Mouse (Mus musculus) neural tube, embryonic 13.5 days (tissue): ENCODE results near the gene Ptk7. TPM values are rescaled to one million over a fixed set of nuclear protein-coding genes. Genes with fewer than 3 reads are reported as not detected.

Source experiments
- ATAC-seq: fragments of 200-750 bp; cut with Nextera tagmentation; 2 replicates; pipeline ENCODE4 v1.8.0; 2017; ENCODE audit warnings: low read depth, mild to moderate bottlenecking, moderate TSS enrichment, moderate library complexity
- H3K27ac ChIP-seq: fragments of 300-500 bp; sonication (generic); replicated peaks from 2 replicates; pipeline ENCODE4 v1.5.1; 2015; ENCODE audit warnings: moderate library complexity, mild to moderate bottlenecking, inconsistent platforms
- H3K27me3 ChIP-seq: fragments of 300-500 bp; sonication (generic); 2 replicates; pipeline ENCODE4 v1.6.1; 2015; ENCODE audit warnings: mild to moderate bottlenecking, inconsistent platforms
- H3K36me3 ChIP-seq: fragments of 300-500 bp; sonication (generic); 2 replicates; pipeline ENCODE4 v1.6.1; 2015; ENCODE audit warnings: mild to moderate bottlenecking, inconsistent platforms
- H3K4me1 ChIP-seq: fragments of 300-500 bp; sonication (generic); replicated peaks from 2 replicates; pipeline ENCODE4 v1.6.1; 2015; ENCODE audit warnings: inconsistent platforms
- H3K4me2 ChIP-seq: fragments of 300-500 bp; sonication (generic); 2 replicates; pipeline ENCODE4 v1.6.1; 2015; ENCODE audit warnings: inconsistent platforms, mild to moderate bottlenecking, moderate library complexity
- H3K4me3 ChIP-seq: fragments of 300-500 bp; sonication (generic); 2 replicates; pipeline ENCODE4 v1.5.1; 2015; ENCODE audit warnings: mild to moderate bottlenecking, inconsistent platforms
- H3K9ac ChIP-seq: fragments of 300-500 bp; sonication (generic); 2 replicates; pipeline ENCODE4 v1.6.1; 2015; ENCODE audit warnings: moderate library complexity, mild to moderate bottlenecking, inconsistent platforms
- H3K9me3 ChIP-seq: fragments of 300-500 bp; sonication (generic); 2 replicates; pipeline ENCODE4 v1.6.1; 2016; ENCODE audit warnings: inconsistent platforms
- WGBS: fragments of 180-500 bp; shearing (Covaris S2); methylation state at CpG from one replicate; pipeline ENCODE4 v1.1.7; 2015; 5-methylcytosine and 5-hydroxymethylcytosine counted together
- polyA plus RNA-seq: library from polyadenylated mRNA; unstranded; fragments of >200 nt; fragmentation: Nextera tagmentation; extraction: Ambion mirVana; gene quantifications from 2 replicates; pipeline ENCODE4 v1.2.1, GENCODE M21; 2015

The Ptk7 gene
- polyA plus RNA-seq, 1 experiment from 2014 or later: 38.7 TPM

DNA sequence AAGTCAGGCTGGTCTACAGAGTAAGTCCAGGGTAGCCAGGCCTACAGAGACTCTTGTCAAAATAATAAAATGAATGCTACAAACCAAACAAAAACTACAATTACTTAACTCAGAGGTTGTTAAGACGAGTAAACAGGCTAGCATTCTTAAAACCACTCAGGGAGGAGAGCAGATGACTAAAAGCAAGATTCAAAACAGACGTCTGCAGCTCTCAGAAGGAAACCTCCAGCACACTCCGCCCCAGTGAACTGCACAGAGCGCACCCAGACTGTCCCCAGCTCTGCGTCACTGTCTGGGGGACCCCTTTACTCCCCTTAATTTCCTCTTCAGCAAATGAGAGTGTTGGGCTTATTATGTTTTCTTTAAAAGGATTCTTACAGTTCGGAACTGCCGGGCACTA lies 77.2 kb downstream of the Ptk7 start:
- ATAC-seq: no peak
- Histone ChIP-seq H3K27me3 (peaks cover 9% of the 10 kb centered on the region; the same call in 1 of the 2 replicates), H3K27ac (peak overlapping the region; percentile 29; the same call in 1 of the 2 replicates), H3K9me3 (no peaks in the 10 kb centered on the region), H3K4me1 (peaks cover 44% of the 10 kb centered on the region), H3K36me3 (peaks cover 50% of the 10 kb centered on the region), H3K4me3 (peak overlapping the region; percentile 98; the same call in 1 of the 2 replicates), H3K4me2 (peak overlapping the region; percentile 94), H3K9ac (peak overlapping the region; percentile 49)
- WGBS: 84% methylated on average over 7 of the region's 7 CpGs

GRCm38 (mm10) chr17:46551369-46551768 lies 77.9 kb downstream of the Ptk7 start:
- H3K27ac ChIP-seq: no peak overlapping the region
- H3K27me3 ChIP-seq: peaks cover 12% of the 10 kb centered on the region
- no peaks in the 10 kb centered on the region for H3K9me3 ChIP-seq
- peaks cover 45% of the 10 kb centered on the region for H3K4me1 ChIP-seq
- H3K4me3 ChIP-seq: no peak overlapping the region
- ATAC-seq: no peak
- H3K36me3 ChIP-seq: peaks cover 50% of the 10 kb centered on the region
- no peak overlapping the region for H3K9ac ChIP-seq
- H3K4me2 ChIP-seq: no peak overlapping the region
- WGBS: 92% methylated on average over 6 of the region's 6 CpGs

DNA sequence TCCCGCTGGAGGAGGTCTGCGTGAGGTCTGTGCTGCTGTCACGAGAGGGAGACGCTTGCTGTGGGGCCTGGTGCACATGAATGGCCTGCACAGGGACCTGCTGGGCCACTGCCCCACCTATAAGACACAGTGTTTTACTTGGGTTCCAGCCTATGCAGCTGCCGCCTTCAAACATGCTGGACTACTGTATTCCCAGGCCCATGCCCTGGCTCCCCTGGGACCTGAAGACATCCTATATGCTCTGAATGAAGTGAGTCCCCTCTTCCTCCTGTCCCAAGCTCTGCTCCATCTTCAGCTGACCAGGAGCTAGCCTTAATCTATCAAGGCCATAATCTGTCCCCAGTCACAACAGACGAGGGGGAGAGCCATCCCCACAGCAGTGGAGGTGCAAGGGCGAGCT lies 78.4 kb downstream of the Ptk7 start:
- Histone ChIP-seq H3K4me3 (no peak overlapping the region), H3K4me2 (no peak overlapping the region), H3K9me3 (no peaks in the 10 kb centered on the region), H3K9ac (no peak overlapping the region), H3K4me1 (peaks cover 47% of the 10 kb centered on the region), H3K27ac (no peak overlapping the region), H3K27me3 (peaks cover 12% of the 10 kb centered on the region), H3K36me3 (peaks cover 50% of the 10 kb centered on the region)
- 83% methylated on average over 7 of the region's 7 CpGs for WGBS
- ATAC-seq: no peak

DNA sequence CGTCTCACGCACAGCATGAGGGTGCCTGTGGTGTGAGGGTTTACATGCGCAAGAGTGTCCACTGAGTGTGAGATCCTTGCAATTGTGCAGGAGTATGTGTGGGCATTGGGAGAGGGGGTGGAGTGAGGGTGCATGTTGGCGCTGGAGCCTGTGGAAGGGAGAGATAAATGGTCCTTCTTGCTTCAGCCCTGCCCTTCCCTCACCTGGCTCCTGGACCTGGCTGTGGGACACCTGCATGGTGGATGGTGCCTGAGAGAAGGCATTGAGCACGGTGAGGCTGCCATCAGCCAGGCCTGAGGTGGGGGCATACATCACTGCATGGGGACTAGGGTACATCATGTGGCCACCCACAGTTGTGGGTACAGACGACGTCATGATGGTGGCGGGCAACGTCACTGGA lies 79.7 kb downstream of the Ptk7 start:
- Histone ChIP-seq H3K9ac (no peak overlapping the region), H3K4me1 (peaks cover 57% of the 10 kb centered on the region), H3K27ac (no peak overlapping the region), H3K9me3 (no peaks in the 10 kb centered on the region), H3K4me2 (no peak overlapping the region), H3K36me3 (peaks cover 50% of the 10 kb centered on the region), H3K4me3 (no peak overlapping the region), H3K27me3 (peaks cover 12% of the 10 kb centered on the region)
- 88% methylated on average over 9 of the region's 9 CpGs for WGBS
- no peak for ATAC-seq

DNA sequence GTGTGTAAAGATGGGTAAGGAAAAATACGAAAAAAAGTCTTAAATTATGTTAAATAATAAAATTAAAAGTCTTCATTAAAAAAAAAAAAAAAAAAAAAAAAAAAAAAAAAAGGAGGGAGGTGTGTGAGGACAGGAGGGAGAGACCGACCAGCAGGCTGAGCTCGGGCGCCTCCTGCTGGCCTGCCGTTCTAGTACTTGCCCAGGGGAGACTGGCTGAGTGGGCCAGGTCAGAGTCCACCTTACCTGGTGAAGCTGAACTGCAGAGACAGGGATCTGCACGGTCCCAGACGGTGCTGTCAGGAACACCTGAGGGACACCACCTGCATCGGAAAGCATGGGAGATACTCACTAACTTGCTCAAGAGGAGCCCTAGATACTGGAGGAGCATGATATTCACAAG lies 80.1 kb downstream of the Ptk7 start:
- Histone ChIP-seq H3K9me3 (no peaks in the 10 kb centered on the region), H3K4me2 (no peak overlapping the region), H3K36me3 (peaks cover 50% of the 10 kb centered on the region), H3K4me1 (peaks cover 52% of the 10 kb centered on the region), H3K27ac (no peak overlapping the region), H3K9ac (no peak overlapping the region), H3K27me3 (peaks cover 12% of the 10 kb centered on the region), H3K4me3 (no peak overlapping the region)
- no peak for ATAC-seq
- WGBS: 25% methylated on average over 8 of the region's 8 CpGs

DNA sequence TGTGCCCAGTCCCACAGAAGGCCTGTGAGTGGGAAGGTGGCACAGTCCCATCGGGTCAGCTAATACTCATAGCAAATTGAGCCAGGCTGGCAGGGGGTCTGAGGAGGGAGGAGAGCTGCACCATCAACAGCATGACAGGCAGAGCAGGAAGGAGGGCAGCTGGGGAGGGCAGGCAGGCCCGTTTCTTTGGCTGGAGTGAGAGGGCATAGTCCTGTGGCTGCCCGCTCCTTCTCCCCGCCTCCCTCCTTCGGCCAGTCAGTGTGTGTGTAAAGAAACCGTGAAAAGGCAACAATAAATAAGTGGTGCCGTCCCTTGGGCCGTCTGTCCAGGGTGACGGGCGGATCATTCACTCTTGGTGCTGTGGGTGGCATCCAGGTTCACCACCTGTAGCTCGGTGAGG lies 80.6 kb downstream of the Ptk7 start:
- Histone ChIP-seq H3K9ac (no peak overlapping the region), H3K27ac (no peak overlapping the region), H3K4me1 (peaks cover 48% of the 10 kb centered on the region), H3K4me3 (no peak overlapping the region), H3K27me3 (peaks cover 12% of the 10 kb centered on the region), H3K36me3 (peaks cover 50% of the 10 kb centered on the region), H3K4me2 (no peak overlapping the region), H3K9me3 (no peaks in the 10 kb centered on the region)
- 45% methylated on average over 11 of the region's 11 CpGs for WGBS
- no peak for ATAC-seq

GRCm38 (mm10) chr17:46547923-46548322 lies 81.4 kb downstream of the Ptk7 start:
- H3K9ac ChIP-seq: no peak overlapping the region
- H3K9me3 ChIP-seq: no peaks in the 10 kb centered on the region
- H3K4me1 ChIP-seq: peaks cover 39% of the 10 kb centered on the region
- 22% methylated on average over 3 of the region's 3 CpGs for WGBS
- no peak overlapping the region for H3K4me3 ChIP-seq
- ATAC-seq: no peak
- H3K27me3 ChIP-seq: peaks cover 12% of the 10 kb centered on the region
- H3K4me2 ChIP-seq: no peak overlapping the region
- peaks cover 56% of the 10 kb centered on the region for H3K36me3 ChIP-seq
- no peak overlapping the region for H3K27ac ChIP-seq

DNA sequence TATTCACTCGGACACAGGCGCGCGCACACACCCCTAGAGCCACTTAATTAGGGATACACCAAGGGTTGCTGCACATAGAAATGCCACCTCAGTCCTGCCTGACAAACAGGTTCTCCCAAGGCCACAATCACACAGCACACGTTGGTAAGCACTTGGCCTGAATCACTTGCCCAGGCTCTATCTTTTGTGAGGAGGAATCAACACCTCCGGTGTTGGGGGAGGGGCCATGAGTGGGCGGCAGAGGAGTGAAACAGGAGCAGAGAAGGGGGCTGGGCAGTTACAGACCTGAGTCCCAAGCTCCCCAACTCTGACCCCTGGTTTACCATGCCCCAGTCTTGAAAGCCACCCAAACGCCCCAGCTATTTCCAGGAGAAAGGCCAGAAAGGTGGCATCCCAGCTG lies 82.3 kb downstream of the Ptk7 start:
- ATAC-seq: no peak
- Histone ChIP-seq H3K4me1 (peaks cover 30% of the 10 kb centered on the region), H3K9ac (no peak overlapping the region), H3K36me3 (peaks cover 55% of the 10 kb centered on the region), H3K27ac (no peak overlapping the region), H3K4me3 (no peak overlapping the region), H3K9me3 (no peaks in the 10 kb centered on the region), H3K27me3 (peaks cover 12% of the 10 kb centered on the region), H3K4me2 (peak overlapping the region; percentile 81)
- WGBS: 14% methylated on average over 8 of the region's 8 CpGs

DNA sequence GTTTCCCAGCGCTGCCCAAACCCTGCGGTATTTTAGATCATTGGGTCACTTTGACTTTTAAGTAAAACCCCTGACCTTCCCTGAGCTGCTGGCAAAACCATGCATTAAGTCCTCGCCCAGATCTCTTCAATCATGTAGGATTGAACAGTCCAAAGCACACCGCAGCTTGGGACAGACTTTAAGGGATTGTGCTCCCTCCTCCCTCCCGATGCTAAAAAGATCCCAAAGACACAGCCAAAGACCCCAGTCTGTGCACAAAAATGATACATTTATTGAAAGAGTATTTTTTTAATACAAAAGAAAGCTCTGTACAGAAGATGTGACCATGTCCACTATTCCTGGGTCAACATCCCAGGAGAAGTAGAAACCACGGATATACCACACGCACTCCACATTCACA lies 82.7 kb downstream of the Ptk7 start:
- WGBS: 10% methylated on average over 7 of the region's 7 CpGs
- Histone ChIP-seq H3K4me2 (peak overlapping the region; percentile 81), H3K4me3 (peak overlapping the region; percentile 64), H3K4me1 (peaks cover 27% of the 10 kb centered on the region), H3K36me3 (peaks cover 55% of the 10 kb centered on the region), H3K9me3 (no peaks in the 10 kb centered on the region), H3K27ac (no peak overlapping the region), H3K27me3 (peaks cover 12% of the 10 kb centered on the region), H3K9ac (peak overlapping the region; percentile 83)
- no peak for ATAC-seq

- ATAC-seq: peak; percentile 91
- 0 out of 2 replicates have a peak within 1 kb of the TSS, but pooled peaks have one; percentile 15 for H3K27ac ChIP-seq
- peaks cover 55% of the 10 kb centered on the region for H3K36me3 ChIP-seq
- H3K9ac ChIP-seq: peak within 1 kb of the TSS; percentile 83
- peaks cover 12% of the 10 kb centered on the region for H3K27me3 ChIP-seq
- whole genome bisulfite sequencing: 2% methylated on average over 49 of the region's 49 CpGs
- peak within 1 kb of the TSS; percentile 64 for H3K4me3 ChIP-seq
- H3K4me1 ChIP-seq: peaks cover 27% of the 10 kb centered on the region
- H3K9me3 ChIP-seq: no peaks in the 10 kb centered on the region
- H3K4me2 ChIP-seq: peak within 1 kb of the TSS; percentile 81
These were observed 83.3 kb downstream of the Ptk7 start, which contains the start of gene Cul9 for GRCm38 (mm10) chr17:46545813-46546564. Cul9 (minus strand) TSS chr17:46546388.

DNA sequence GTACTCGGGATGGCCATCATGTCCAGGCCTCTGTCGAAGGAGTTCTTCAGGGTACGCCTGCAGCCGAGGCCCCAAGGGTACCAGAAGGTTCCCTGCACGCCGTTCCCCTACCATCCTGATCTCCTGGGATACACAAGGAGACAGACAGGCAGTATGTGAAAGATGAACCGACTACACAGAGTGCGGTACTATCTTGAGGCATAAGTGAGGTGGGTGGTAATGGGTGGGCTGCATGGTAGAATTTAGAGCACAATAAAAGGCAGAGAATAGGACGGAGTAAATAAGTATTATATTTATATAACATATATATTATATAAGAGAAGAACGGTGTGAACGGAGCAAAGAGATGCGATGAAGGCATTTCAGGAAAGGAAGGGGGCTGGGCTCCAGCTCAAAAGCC lies 85.6 kb downstream of the Ptk7 start:
- Histone ChIP-seq H3K9me3 (no peaks in the 10 kb centered on the region), H3K27me3 (peaks cover 12% of the 10 kb centered on the region), H3K4me2 (no peak overlapping the region), H3K27ac (no peak overlapping the region), H3K36me3 (peaks cover 55% of the 10 kb centered on the region), H3K4me1 (peaks cover 27% of the 10 kb centered on the region), H3K9ac (no peak overlapping the region), H3K4me3 (no peak overlapping the region)
- 90% methylated on average over 12 of the region's 12 CpGs for WGBS
- no peak for ATAC-seq

DNA sequence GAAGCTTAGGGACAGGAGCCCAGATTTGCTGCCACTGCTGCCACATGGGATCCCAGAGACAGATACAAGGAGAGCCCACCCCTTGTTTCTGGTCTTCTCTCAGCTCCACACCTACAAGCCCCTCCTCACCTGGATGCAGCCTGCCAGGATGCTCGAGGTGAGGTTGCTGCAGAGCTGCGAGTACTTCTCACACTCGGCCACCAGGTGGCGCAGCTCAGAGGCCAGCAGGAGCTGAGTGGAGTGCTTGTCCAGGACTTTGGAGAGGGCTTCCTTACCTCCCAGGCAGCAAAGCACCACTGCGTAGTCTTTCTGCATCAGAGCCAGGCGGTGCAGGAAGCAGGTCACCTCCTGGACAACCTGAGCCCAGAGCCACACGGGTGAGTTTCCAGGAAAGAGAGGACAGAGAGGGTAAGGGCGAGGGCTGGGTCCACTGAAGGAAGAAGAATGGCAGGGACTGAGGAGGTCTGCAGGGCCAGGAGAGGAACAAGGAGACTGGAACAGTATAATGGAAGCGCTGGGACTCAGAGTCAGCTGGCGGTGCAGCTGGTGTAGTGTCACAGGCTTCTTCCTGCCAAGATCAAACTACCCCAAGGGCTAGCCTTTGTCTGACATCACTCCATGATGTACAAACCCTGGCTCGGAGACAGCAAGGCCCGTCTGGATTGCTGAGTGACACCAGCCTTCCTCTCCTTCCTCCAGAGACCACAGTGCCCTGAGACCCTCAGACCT lies 103.6 kb downstream of the Ptk7 start:
- Histone ChIP-seq H3K36me3 (peaks cover 55% of the 10 kb centered on the region), H3K4me2 (no peak overlapping the region), H3K27me3 (peaks cover 26% of the 10 kb centered on the region), H3K4me3 (no peak overlapping the region), H3K4me1 (0 out of 2 replicates have a peak, but pooled peaks cover 2% of the 10 kb centered on the region), H3K9me3 (no peaks in the 10 kb centered on the region), H3K9ac (no peak overlapping the region), H3K27ac (no peak overlapping the region)
- WGBS: 37% methylated on average over 12 of the region's 12 CpGs
- ATAC-seq: peak; percentile 52; the same call in 1 of the 2 replicates
